Mouse (Mus musculus) bone marrow, adult 2 months (tissue): ENCODE measurements around the gene Pmepa1.

Experiments used
- CTCF ChIP-seq: fragments of 200-500 bp; IDR thresholded peaks from 2 replicates; pipeline ENCODE4 v1.5.1; 2011; ENCODE audit warnings: low read length, control low read depth; ENCODE audit not compliant: control insufficient read depth, insufficient read depth
- POLR2A ChIP-seq: fragments of 200-500 bp; IDR thresholded peaks from 2 replicates; pipeline ENCODE4 v1.6.1; 2011; ENCODE audit warnings: low read depth, mild to moderate bottlenecking, control low read depth, low read length, borderline replicate concordance; ENCODE audit not compliant: control insufficient read depth

DNA sequence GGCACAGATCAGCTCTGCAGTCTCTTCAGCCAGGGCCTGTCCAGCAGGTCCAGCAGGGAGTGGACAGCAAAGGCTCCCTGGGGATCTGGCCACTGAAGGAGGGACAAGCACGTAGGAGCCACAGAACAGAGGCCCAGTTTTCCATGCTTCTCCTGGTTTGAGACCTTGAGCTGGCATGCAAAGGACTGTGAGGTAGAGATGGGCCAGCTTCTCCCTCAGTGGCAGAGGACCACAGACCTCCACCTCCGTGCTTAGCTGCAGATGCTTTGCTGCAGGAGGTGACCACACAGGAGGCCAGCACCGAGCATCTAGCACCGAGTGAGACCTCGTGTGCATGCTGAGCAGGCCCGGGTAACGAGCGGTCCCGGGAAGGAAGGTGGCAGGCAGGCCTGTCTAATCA lies 35.6 kb downstream of the Pmepa1 start:
- no peak for TF ChIP-seq CTCF
- TF ChIP-seq POLR2A, result no peak
